Mouse (Mus musculus): ENCODE measurements at regions not wholly inside any gene's neighbourhood (a gene's known extent, or its start where the extent isn't known, plus 50 kb on each side); places are given as distances from the start of the nearest gene placed in this dataset.

DNA sequence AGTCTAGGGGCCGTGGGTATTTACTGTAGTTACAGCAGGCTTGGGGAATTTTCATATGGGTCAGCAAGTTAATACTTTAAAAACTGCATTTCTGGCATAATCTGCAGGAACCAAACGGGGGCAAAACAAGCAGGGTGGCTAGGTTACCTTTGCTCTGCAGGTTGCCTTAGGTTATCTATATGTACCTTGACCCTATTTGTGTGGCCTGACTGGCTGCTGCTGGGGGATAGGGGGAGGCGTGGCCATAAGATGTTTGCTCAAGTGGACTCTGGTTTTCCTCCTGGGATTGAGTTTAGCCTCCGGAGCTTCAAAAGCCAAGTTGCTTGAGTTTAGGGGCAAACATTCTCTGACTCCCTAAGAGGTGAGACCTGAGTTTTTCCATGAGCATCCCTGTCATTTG is 540.6 kb downstream of the Plekhb2 start:
- no peak for TF ChIP-seq CTCF (IDR thresholded peaks at IDR 0.05; ENCODE audit: low read depth, low read length)
- no peak for TF ChIP-seq POLR2A (IDR thresholded peaks at IDR 0.05; ENCODE audit: extremely low read depth, insufficient read depth, low read length)
